Comparison of ENCODE assay signal across 21 mouse cellular contexts in genomic region chr9:68699856-68700255, GRCm38 (mm10). TPM values are rescaled to one million over a fixed set of nuclear protein-coding genes. Genes with fewer than 3 reads are reported as not detected.
A peak's percentile ranks its signal among the peaks of the same experiment; 100 is the strongest.
DNase-seq lines count a peak whose midpoint lies in the region; ATAC-seq and TF ChIP-seq lines count a peak whose summit lies in the region.
"Had no signal": no experiment of that assay in that cellular context is flagged by ENCODE, and none has a peak within 500 bp of the region (broad histone marks: within the 10 kb centered on the region; RNA-seq: fewer than 3 reads in every experiment).

No protein-coding gene starts in this region.

- no peak overlapping the region for H3K27ac ChIP-seq in kidney, postnatal 0 days
- H3K27ac ChIP-seq: embryonic facial prominence, embryonic 12.5 days; forebrain, embryonic 12.5 days; gastrocnemius, adult 2 months; hindbrain, embryonic 10.5 days; hindbrain, embryonic 14.5 days; intestine, embryonic 15.5 days had no signal

- no peaks in the 10 kb centered on the region for H3K9me3 ChIP-seq in kidney, postnatal 0 days (replicated peaks; ENCODE audit: low read length)
- H3K9me3 ChIP-seq: embryonic facial prominence, embryonic 12.5 days; forebrain, embryonic 12.5 days; heart, embryonic 12.5 days; hindbrain, embryonic 10.5 days; intestine, embryonic 15.5 days had no signal

- DNase-seq in cerebellum, adult 9-11 months = peak; percentile 54
- DNase-seq in cerebellum, adult 8-10 months = no peak
- peak; percentile 39 for DNase-seq in kidney, postnatal 0 days (ENCODE audit: low spot score)
- DNase-seq in kidney, postnatal 36 days = no peak
- peak; percentile 80 for DNase-seq in brain, adult 2 months (ENCODE audit: low read depth, low spot score)
- DNase-seq in embryo, embryonic 10.5 days (ENCODE audit: low spot score) = peak; percentile 37
- no peak for DNase-seq in thymus, postnatal 0 days (ENCODE audit: low spot score)
- DNase-seq: cerebellum, adult 11 months; cerebellum, postnatal 10 days; gastrocnemius, adult 2 months; gastrocnemius, postnatal 25 days had no signal

- H3K4me1 ChIP-seq in kidney, postnatal 0 days (replicated peaks; ENCODE audit: insufficient read depth, low read length) = peaks cover 5% of the 10 kb centered on the region; the same call in 1 of the 2 replicates

- H3K4me3 ChIP-seq in kidney, postnatal 0 days (replicated peaks; ENCODE audit: low read depth, low read length) = no peak overlapping the region
- H3K4me3 ChIP-seq: embryonic facial prominence, embryonic 12.5 days; forebrain, embryonic 12.5 days; gastrocnemius, adult 2 months; heart, embryonic 12.5 days; hindbrain, embryonic 10.5 days; intestine, embryonic 15.5 days had no signal

- 42% methylated on average over 4 of the region's 4 CpGs for WGBS in kidney, postnatal 0 days

- H3K27me3 ChIP-seq in kidney, postnatal 0 days (ENCODE audit: insufficient read depth, low read length) = no peaks in the 10 kb centered on the region
- H3K27me3 ChIP-seq: CH12.LX; embryonic facial prominence, embryonic 12.5 days; intestine, embryonic 15.5 days had no signal

- ATAC-seq in kidney, postnatal 0 days (replicated peaks; ENCODE audit: low FRiP score, low read depth) = no peak
- ATAC-seq: activated CD4-positive, CD25-positive, alpha-beta regulatory T cell, adult 4 months; forebrain, embryonic 16.5 days; intestine, embryonic 15.5 days; Patski had no signal

- no peak overlapping the region for H3K4me2 ChIP-seq in kidney, postnatal 0 days (ENCODE audit: low read length)
- H3K4me2 ChIP-seq: embryonic facial prominence, embryonic 12.5 days; forebrain, embryonic 12.5 days; heart, embryonic 12.5 days; hindbrain, embryonic 14.5 days; intestine, embryonic 15.5 days had no signal

- no peaks in the 10 kb centered on the region for H3K36me3 ChIP-seq in kidney, postnatal 0 days (ENCODE audit: insufficient read depth, low read length)
- H3K36me3 ChIP-seq: embryonic facial prominence, embryonic 12.5 days; forebrain, embryonic 12.5 days; heart, embryonic 12.5 days; hindbrain, embryonic 10.5 days; intestine, embryonic 15.5 days had no signal

- H3K9ac ChIP-seq in kidney, postnatal 0 days (ENCODE audit: low read depth, low read length) = no peak overlapping the region
- H3K9ac ChIP-seq: embryonic facial prominence, embryonic 12.5 days; forebrain, embryonic 12.5 days; heart, embryonic 12.5 days; hindbrain, embryonic 14.5 days; intestine, embryonic 15.5 days had no signal

- no peak for TF ChIP-seq CTCF in kidney, postnatal 0 days (IDR thresholded peaks at IDR 0.05; ENCODE audit: low read depth)

RNA-seq across cellular contexts. Expression of gene Rora, which starts 46.3 kb away (rescaled TPM):
- polyA plus RNA-seq in kidney, postnatal 0 days (2015; fragmentation: Nextera tagmentation; extraction: Ambion mirVana) = 9.8 and 11.2 TPM in 2 replicates
- polyA plus RNA-seq in thymus, postnatal 0 days (2015; fragmentation: Nextera tagmentation; extraction: Ambion mirVana) = 4.5 and 5.2 TPM in 2 replicates

Comparison
In these comparisons a context has a peak if more than half of its experiments do, and no peak if none do; other contexts are left out.
1. DNase-seq: peak in cerebellum, adult 9-11 months (single experiment), kidney, postnatal 0 days (single experiment), brain, adult 2 months (single experiment) and embryo, embryonic 10.5 days (single experiment); none in cerebellum, adult 8-10 months (single experiment), kidney, postnatal 36 days (0 of 2) and thymus, postnatal 0 days (single experiment).